Mouse (Mus musculus) heart, adult 2 months (tissue): ENCODE results near the gene P2ry14. TPM values are rescaled to one million over a fixed set of nuclear protein-coding genes. Genes with fewer than 3 reads are reported as not detected.

ENCODE experiments used
- DNase-seq, 2 experiments: peaks; one replicate each; pipeline ENCODE4 v3.0.0; 2021
- H3K27ac ChIP-seq: fragments of 200-600 bp; 2 replicates; pipeline ENCODE4 v1.8.1; 2022
- H3K27me3 ChIP-seq: fragments of 200-500 bp; 2 replicates; pipeline ENCODE4 v1.6.1; 2012; ENCODE audit warnings: mild to moderate bottlenecking, low read length, inconsistent platforms, mixed read lengths; ENCODE audit not compliant: control insufficient read depth, insufficient read depth
- H3K36me3 ChIP-seq: fragments of 200-500 bp; 2 replicates; pipeline ENCODE4 v1.6.1; 2012; ENCODE audit warnings: low read length, inconsistent platforms; ENCODE audit not compliant: control insufficient read depth, insufficient read depth
- H3K4me1 ChIP-seq: fragments of 200-500 bp; 2 replicates; pipeline ENCODE4 v1.6.1; 2011; ENCODE audit warnings: low read length; ENCODE audit not compliant: control insufficient read depth, insufficient read depth
- H3K4me3 ChIP-seq: fragments of 200-600 bp; 2 replicates; pipeline ENCODE4 v1.8.1; 2022
- H3K79me2 ChIP-seq: fragments of 200-500 bp; replicated peaks from 2 replicates; pipeline ENCODE4 v1.6.1; 2012; ENCODE audit warnings: mild to moderate bottlenecking, inconsistent platforms, low read length, moderate library complexity, mixed read lengths; ENCODE audit not compliant: control insufficient read depth, insufficient read depth
- H3K9ac ChIP-seq: fragments of 200-500 bp; 2 replicates; pipeline ENCODE4 v1.6.1; 2012; ENCODE audit warnings: low read depth, mild to moderate bottlenecking, control low read depth, inconsistent platforms, low read length, mixed read lengths
- CTCF ChIP-seq: fragments of 200-600 bp; IDR thresholded peaks from 2 replicates; pipeline ENCODE4 v1.8.1; 2022; ENCODE audit warnings: antibody characterized with exemption, mild to moderate bottlenecking, moderate library complexity
- EP300 ChIP-seq: fragments of 200-500 bp; IDR thresholded peaks from 2 replicates; pipeline ENCODE4 v1.6.1; 2011; ENCODE audit warnings: low read depth, low read length, control low read depth; ENCODE audit not compliant: insufficient read depth
- POLR2A ChIP-seq: fragments of 200-500 bp; IDR thresholded peaks from 2 replicates; pipeline ENCODE4 v1.6.1; 2011; ENCODE audit warnings: mild to moderate bottlenecking, low read depth, low read length, control low read depth; ENCODE audit not compliant: insufficient read depth
- WGBS: fragments of 180-500 bp; shearing (Covaris S2); methylation state at CpG from one replicate; pipeline ENCODE4 v1.1.7; 2018; 5-methylcytosine and 5-hydroxymethylcytosine counted together
- intact Hi-C: fragments of 180-260 bp; cut with DNase I; formaldehyde crosslinking; loops from one replicate; pipeline ENCODE4 v1.15.1; 2025
- polyA plus RNA-seq: library from polyadenylated mRNA; depleted of rRNA; stranded (reverse); fragments of >200 nt; gene quantifications from 2 replicates; pipeline ENCODE4 v1.2.3, GENCODE M21; 2012
- total RNA-seq, 2 experiments: library from RNA; stranded (reverse); gene quantifications; 2 replicates each; pipeline ENCODE4 v1.2.3; 2021

Gene P2ry14
- total and polyA plus RNA-seq, 3 experiments: 3.4 to 4.4 (median 4.3) TPM

DNA sequence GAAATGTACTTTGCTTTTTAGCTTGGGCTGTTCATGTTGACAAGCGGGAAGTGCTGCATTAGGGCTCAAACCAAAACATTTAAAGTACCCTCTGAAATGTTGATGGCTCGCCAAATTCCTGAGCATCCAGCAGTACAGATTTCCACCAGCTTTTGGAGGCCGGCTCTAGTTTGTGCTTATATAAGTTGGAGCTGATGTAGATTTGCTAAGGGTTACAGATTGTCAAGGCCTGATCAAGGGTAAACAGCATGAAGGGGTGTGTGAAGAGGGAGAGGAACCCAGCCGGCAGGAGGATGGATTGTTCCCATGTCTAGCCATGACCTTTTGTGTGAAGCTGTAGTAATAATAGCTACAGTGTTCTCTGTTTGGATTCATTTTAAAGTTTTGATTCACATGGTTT, 22.3 kb downstream of the P2ry14 start:
- no peaks in the 10 kb centered on the region for H3K36me3 ChIP-seq
- H3K4me1 ChIP-seq: peaks cover 2% of the 10 kb centered on the region; the same call in 1 of the 2 replicates
- peak overlapping the region; percentile 45; the same call in 1 of the 2 replicates for H3K27ac ChIP-seq
- no peaks in the 10 kb centered on the region for H3K27me3 ChIP-seq
- no peak overlapping the region for H3K4me3 ChIP-seq
- DNase-seq: no peak
- intact Hi-C loops: no loop called here
- H3K79me2 ChIP-seq: no peaks in the 10 kb centered on the region
- H3K9ac ChIP-seq: no peak overlapping the region
- 49% methylated on average over 4 of the region's 4 CpGs for WGBS
- no peak for TF ChIP-seq POLR2A
- TF ChIP-seq CTCF: no peak
- TF ChIP-seq EP300: no peak

DNA sequence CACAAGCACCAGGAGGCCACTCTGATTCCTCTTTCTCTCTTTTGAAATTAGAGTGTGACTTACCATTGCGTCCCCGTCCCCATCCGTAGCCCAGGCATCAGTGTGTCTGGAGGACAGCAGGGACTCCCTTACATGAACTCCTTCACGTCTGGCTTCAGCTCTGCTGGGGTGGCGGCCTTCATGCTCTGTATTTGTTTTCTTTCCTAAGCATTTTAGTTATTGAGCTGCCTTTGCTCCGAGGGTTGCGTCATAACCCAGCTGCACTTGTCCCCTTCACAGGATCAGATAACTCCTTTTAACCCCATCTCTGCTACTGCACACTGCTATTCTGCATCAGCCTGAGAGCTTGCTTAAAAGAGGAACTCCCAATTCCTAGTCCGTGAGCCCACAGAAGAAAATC, 23.0 kb downstream of the P2ry14 start:
- no peak overlapping the region; the same call in 1 of the 2 replicates for H3K4me3 ChIP-seq
- no peaks in the 10 kb centered on the region for H3K79me2 ChIP-seq
- DNase-seq: peak; percentile 33 to 37
- H3K27ac ChIP-seq: peak overlapping the region; percentile 45
- H3K4me1 ChIP-seq: peaks cover 2% of the 10 kb centered on the region; the same call in 1 of the 2 replicates
- H3K9ac ChIP-seq: no peak overlapping the region
- H3K36me3 ChIP-seq: no peaks in the 10 kb centered on the region
- intact Hi-C loops: no loop called here
- TF ChIP-seq EP300 (no peak), CTCF (no peak), POLR2A (no peak)
- 73% methylated on average over 8 of the region's 8 CpGs for WGBS
- no peaks in the 10 kb centered on the region for H3K27me3 ChIP-seq

DNA sequence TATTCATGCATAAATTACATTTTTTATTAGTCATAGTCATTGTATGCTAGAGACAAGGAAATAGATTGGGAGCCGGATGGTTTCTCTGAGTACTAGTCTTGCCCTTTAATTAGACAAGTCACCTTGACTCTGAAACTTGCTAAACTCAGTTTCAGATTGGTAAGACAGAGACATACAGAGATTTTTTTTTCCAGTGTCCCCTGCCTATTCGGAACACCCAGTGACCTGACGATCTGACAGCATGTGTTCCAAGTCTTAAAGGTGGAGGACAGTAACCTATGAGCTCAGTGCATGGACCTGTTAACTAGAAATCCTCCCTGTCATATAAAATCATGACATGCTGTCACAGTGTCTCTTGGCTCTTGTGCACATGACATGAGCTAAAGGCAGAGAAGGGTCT, 23.9 kb downstream of the P2ry14 start:
- no peak overlapping the region for H3K27ac ChIP-seq
- H3K4me3 ChIP-seq: no peak overlapping the region; the same call in 1 of the 2 replicates
- WGBS: 77% methylated on average over 3 of the region's 3 CpGs
- no peak for DNase-seq
- H3K9ac ChIP-seq: no peak overlapping the region
- H3K4me1 ChIP-seq: peaks cover 2% of the 10 kb centered on the region; the same call in 1 of the 2 replicates
- no peaks in the 10 kb centered on the region for H3K79me2 ChIP-seq
- H3K36me3 ChIP-seq: no peaks in the 10 kb centered on the region
- H3K27me3 ChIP-seq: no peaks in the 10 kb centered on the region
- TF ChIP-seq EP300 (no peak), CTCF (no peak), POLR2A (no peak)
- intact Hi-C loops: no loop called here

DNA sequence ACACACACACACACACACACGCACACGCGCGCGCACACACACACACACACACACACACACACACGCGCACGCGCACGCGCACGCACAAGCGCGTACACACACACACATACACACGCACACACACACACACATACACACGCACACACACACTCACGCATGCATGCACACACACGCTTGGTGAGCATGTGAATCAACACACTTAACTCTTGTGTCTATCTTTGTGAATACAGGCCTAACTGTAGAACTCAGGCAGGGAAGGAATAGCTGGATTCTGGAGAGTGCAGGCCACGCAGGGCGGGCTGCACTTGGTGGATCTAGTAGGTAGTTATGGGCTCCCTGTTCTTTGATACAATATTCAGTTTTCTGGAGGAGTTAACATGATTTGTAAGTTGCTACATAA, 24.7 kb downstream of the P2ry14 start:
- no peak overlapping the region for H3K4me3 ChIP-seq

DNA sequence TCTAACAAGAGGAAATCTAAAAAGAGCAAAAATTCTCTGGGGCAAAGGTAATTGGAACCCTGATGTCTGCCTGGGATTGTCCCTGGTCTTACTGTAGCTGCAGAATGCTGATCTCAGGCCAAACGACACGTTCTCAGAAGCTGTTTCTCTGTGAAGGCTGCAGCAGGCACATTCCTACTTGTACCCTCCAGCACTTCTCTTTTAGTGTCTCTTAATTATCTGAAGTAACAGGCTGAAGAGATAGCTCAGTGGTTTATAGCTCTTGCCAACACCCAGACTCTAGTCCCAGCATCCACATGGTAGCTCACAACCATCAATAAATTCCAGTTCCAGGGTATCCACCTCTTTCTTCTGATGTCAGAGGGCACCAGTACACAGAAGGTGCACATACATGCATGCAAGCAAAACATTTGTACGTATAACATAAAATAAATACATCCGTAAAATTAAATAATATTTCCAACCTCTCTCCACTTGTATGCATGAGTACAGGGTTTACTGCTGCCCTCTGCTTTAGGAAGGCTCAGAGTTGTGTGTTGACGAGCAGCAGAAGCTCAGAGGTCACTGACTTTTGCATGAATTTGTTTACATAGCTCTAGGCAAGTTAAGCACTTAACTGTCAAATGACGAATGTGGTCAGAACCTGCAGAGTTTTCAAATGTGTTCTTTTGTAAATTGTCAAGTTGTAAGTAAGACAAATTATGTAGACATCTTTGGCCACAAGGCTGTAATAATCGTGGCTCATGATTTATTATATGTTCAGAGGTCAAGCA, 27.4 kb downstream of the P2ry14 start:
- no peak overlapping the region for H3K4me3 ChIP-seq
- no peaks in the 10 kb centered on the region for H3K4me1 ChIP-seq
- H3K9ac ChIP-seq: no peak overlapping the region
- H3K36me3 ChIP-seq: no peaks in the 10 kb centered on the region
- TF ChIP-seq EP300 (no peak), CTCF (no peak), POLR2A (no peak)
- no peaks in the 10 kb centered on the region for H3K79me2 ChIP-seq
- DNase-seq: no peak
- no peaks in the 10 kb centered on the region for H3K27me3 ChIP-seq
- no peak overlapping the region; the same call in 1 of the 2 replicates for H3K27ac ChIP-seq
- WGBS: 59% methylated on average over 7 of the region's 7 CpGs
- intact Hi-C loops: no loop called here

More for the DNA sequence above, 24.7 kb downstream of the P2ry14 start:
- WGBS: 89% methylated on average over 20 of the region's 20 CpGs
- DNase-seq: no peak
- peaks cover 2% of the 10 kb centered on the region; the same call in 1 of the 2 replicates for H3K4me1 ChIP-seq
- intact Hi-C loops: no loop called here
- H3K36me3 ChIP-seq: no peaks in the 10 kb centered on the region
- no peak overlapping the region for H3K27ac ChIP-seq
- no peaks in the 10 kb centered on the region for H3K79me2 ChIP-seq
- TF ChIP-seq POLR2A (no peak), EP300 (no peak), CTCF (no peak)
- no peak overlapping the region for H3K9ac ChIP-seq
- no peaks in the 10 kb centered on the region for H3K27me3 ChIP-seq

DNA sequence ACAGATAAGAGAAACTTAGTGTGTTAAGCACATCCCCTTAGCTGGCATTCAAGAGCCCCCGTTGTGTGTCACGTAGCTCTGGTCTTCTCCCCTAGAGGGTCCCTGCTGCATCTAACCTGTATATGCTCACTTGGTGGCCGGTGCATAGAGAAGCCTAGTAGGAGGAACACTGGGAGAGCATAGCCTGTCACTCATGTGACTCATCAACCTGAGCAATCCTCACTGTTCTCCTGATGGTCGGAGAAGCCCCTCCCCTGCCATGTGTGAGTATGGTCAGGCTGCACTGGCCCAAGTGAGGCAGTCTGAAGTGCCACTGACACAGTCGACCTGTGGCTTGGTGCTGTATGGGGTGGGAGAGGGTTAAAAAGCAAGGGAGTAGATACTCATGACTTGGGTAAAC, 28.4 kb downstream of the P2ry14 start:
- TF ChIP-seq CTCF (no peak), EP300 (no peak), POLR2A (no peak)
- intact Hi-C loops: no loop called here
- H3K79me2 ChIP-seq: no peaks in the 10 kb centered on the region
- no peaks in the 10 kb centered on the region for H3K4me1 ChIP-seq
- peak overlapping the region; percentile 13; the same call in 1 of the 2 replicates for H3K27ac ChIP-seq
- no peak overlapping the region for H3K9ac ChIP-seq
- no peak overlapping the region for H3K4me3 ChIP-seq
- no peak for DNase-seq
- 60% methylated on average over 5 of the region's 5 CpGs for WGBS
- H3K36me3 ChIP-seq: no peaks in the 10 kb centered on the region
- H3K27me3 ChIP-seq: no peaks in the 10 kb centered on the region
